Comparison of ENCODE assay signal across 8 mouse cellular contexts in genomic region chr7:126778147-126778546, GRCm38 (mm10). TPM values are rescaled to one million over a fixed set of nuclear protein-coding genes. Genes with fewer than 3 reads are reported as not detected.
DNase-seq lines count a peak whose midpoint lies in the region; ATAC-seq lines count a peak whose summit lies in the region.

No protein-coding gene starts in this region.

- H3K9me3 ChIP-seq in kidney, embryonic 16.5 days (ENCODE audit: low read length) = no peaks in the 10 kb centered on the region
- H3K9me3 ChIP-seq in embryonic facial prominence, embryonic 15.5 days (replicated peaks) = no peaks in the 10 kb centered on the region
- no peaks in the 10 kb centered on the region for H3K9me3 ChIP-seq in hindbrain, embryonic 15.5 days
- no peaks in the 10 kb centered on the region for H3K9me3 ChIP-seq in midbrain, embryonic 15.5 days

- no peaks in the 10 kb centered on the region for H3K27me3 ChIP-seq in kidney, embryonic 16.5 days (ENCODE audit: insufficient read depth, low read length)
- no peaks in the 10 kb centered on the region for H3K27me3 ChIP-seq in embryonic facial prominence, embryonic 15.5 days
- no peaks in the 10 kb centered on the region for H3K27me3 ChIP-seq in hindbrain, embryonic 15.5 days
- H3K27me3 ChIP-seq in midbrain, embryonic 15.5 days (replicated peaks) = no peaks in the 10 kb centered on the region

- peaks cover 43% of the 10 kb centered on the region for H3K4me1 ChIP-seq in kidney, embryonic 16.5 days (ENCODE audit: insufficient read depth, low read length)
- H3K4me1 ChIP-seq in embryonic facial prominence, embryonic 15.5 days = peaks cover 46% of the 10 kb centered on the region
- peaks cover 58% of the 10 kb centered on the region for H3K4me1 ChIP-seq in hindbrain, embryonic 15.5 days (replicated peaks)
- H3K4me1 ChIP-seq in midbrain, embryonic 15.5 days = peaks cover 55% of the 10 kb centered on the region

- peak overlapping the region; percentile 97 for H3K4me2 ChIP-seq in kidney, embryonic 16.5 days (replicated peaks; ENCODE audit: low read depth, low read length)
- peak overlapping the region; percentile 89; the same call in 1 of the 2 replicates for H3K4me2 ChIP-seq in embryonic facial prominence, embryonic 15.5 days (replicated peaks)
- H3K4me2 ChIP-seq in hindbrain, embryonic 15.5 days = peak overlapping the region; percentile 93
- peak overlapping the region; percentile 91 for H3K4me2 ChIP-seq in midbrain, embryonic 15.5 days

- no peak for DNase-seq in kidney, postnatal 25 days
- DNase-seq in urinary bladder, postnatal 10 days (ENCODE audit: low spot score) = no peak
- no peak for DNase-seq in embryo, embryonic 9.5 days (ENCODE audit: extremely low spot score)
- no peak for DNase-seq in adrenal gland, postnatal 4 days (ENCODE audit: low spot score in 2 of 2)

- H3K36me3 ChIP-seq in kidney, embryonic 16.5 days (ENCODE audit: insufficient read depth, low read length) = 0 out of 2 replicates have a peak, but pooled peaks cover 3% of the 10 kb centered on the region
- peaks cover 10% of the 10 kb centered on the region; the same call in 1 of the 2 replicates for H3K36me3 ChIP-seq in embryonic facial prominence, embryonic 15.5 days
- no peaks in the 10 kb centered on the region for H3K36me3 ChIP-seq in hindbrain, embryonic 15.5 days
- H3K36me3 ChIP-seq in midbrain, embryonic 15.5 days (replicated peaks) = no peaks in the 10 kb centered on the region

- WGBS in kidney, embryonic 16.5 days = 89% methylated on average over 3 of the region's 3 CpGs
- 82% methylated on average over 3 of the region's 3 CpGs for WGBS in embryonic facial prominence, embryonic 15.5 days
- 87% methylated on average over 3 of the region's 3 CpGs for WGBS in hindbrain, embryonic 15.5 days
- 82% methylated on average over 3 of the region's 3 CpGs for WGBS in midbrain, embryonic 15.5 days

- ATAC-seq in kidney, embryonic 16.5 days (ENCODE audit: low FRiP score, low TSS enrichment) = no peak
- ATAC-seq in embryonic facial prominence, embryonic 15.5 days (ENCODE audit: insufficient number of reproducible peaks, low FRiP score, low TSS enrichment, low read depth) = no peak
- ATAC-seq in hindbrain, embryonic 15.5 days (ENCODE audit: low FRiP score, low read depth) = no peak
- no peak for ATAC-seq in midbrain, embryonic 15.5 days (replicated peaks)

- no peak overlapping the region for H3K27ac ChIP-seq in kidney, embryonic 16.5 days (ENCODE audit: low read length)
- no peak overlapping the region for H3K27ac ChIP-seq in embryonic facial prominence, embryonic 15.5 days (replicated peaks)
- no peak overlapping the region for H3K27ac ChIP-seq in hindbrain, embryonic 15.5 days (replicated peaks)
- H3K27ac ChIP-seq in midbrain, embryonic 15.5 days = no peak overlapping the region

- peak overlapping the region; percentile 93; the same call in 1 of the 2 replicates for H3K9ac ChIP-seq in kidney, embryonic 16.5 days (replicated peaks; ENCODE audit: low read length)
- no peak overlapping the region for H3K9ac ChIP-seq in embryonic facial prominence, embryonic 15.5 days
- H3K9ac ChIP-seq in hindbrain, embryonic 15.5 days = peak overlapping the region; percentile 96; the same call in 1 of the 2 replicates
- H3K9ac ChIP-seq in midbrain, embryonic 15.5 days = 0 out of 2 replicates have a peak overlapping the region, but pooled peaks have one; percentile 95

- no peak overlapping the region for H3K4me3 ChIP-seq in kidney, embryonic 16.5 days (ENCODE audit: low read length)
- no peak overlapping the region for H3K4me3 ChIP-seq in embryonic facial prominence, embryonic 15.5 days (replicated peaks)
- peak overlapping the region; percentile 88; the same call in 1 of the 2 replicates for H3K4me3 ChIP-seq in hindbrain, embryonic 15.5 days
- H3K4me3 ChIP-seq in midbrain, embryonic 15.5 days = peak overlapping the region; percentile 90; the same call in 1 of the 2 replicates

RNA-seq across cellular contexts. Expression of gene Ypel3, which starts 1.4 kb away (rescaled TPM):
- polyA plus RNA-seq in kidney, embryonic 16.5 days (2015; fragmentation: Nextera tagmentation; extraction: Ambion mirVana) = 95.8 and 101 TPM in 2 replicates
- 145 and 148 TPM in 2 replicates for polyA plus RNA-seq in embryonic facial prominence, embryonic 15.5 days (2015; fragmentation: Nextera tagmentation; extraction: Ambion mirVana)
- 191 and 203 TPM in 2 replicates for polyA plus RNA-seq in hindbrain, embryonic 15.5 days (2015; fragmentation: Nextera tagmentation; extraction: Ambion mirVana)
- 201 and 224 TPM in 2 replicates for polyA plus RNA-seq in midbrain, embryonic 15.5 days (2015; fragmentation: Nextera tagmentation; extraction: Ambion mirVana)
- 100 to 1,000 TPM; 112 to 122 TPM for total RNA-seq in adrenal gland, postnatal 4 days (2021)

RNA-seq across cellular contexts. Expression of gene Tbx6, which starts 3.1 kb away (rescaled TPM):
- polyA plus RNA-seq in kidney, embryonic 16.5 days (2015; fragmentation: Nextera tagmentation; extraction: Ambion mirVana) = 0.29 and 0.78 TPM in 2 replicates
- polyA plus RNA-seq in embryonic facial prominence, embryonic 15.5 days (2015; fragmentation: Nextera tagmentation; extraction: Ambion mirVana) = 0.71 and 0.81 TPM in 2 replicates
- 0.62 and 0.75 TPM in 2 replicates for polyA plus RNA-seq in hindbrain, embryonic 15.5 days (2015; fragmentation: Nextera tagmentation; extraction: Ambion mirVana)
- 0.37 and 0.57 TPM in 2 replicates for polyA plus RNA-seq in midbrain, embryonic 15.5 days (2015; fragmentation: Nextera tagmentation; extraction: Ambion mirVana)
- total RNA-seq in adrenal gland, postnatal 4 days (2021) = under 1 TPM; 0.65 to 0.90 TPM

RNA-seq across cellular contexts. Expression of gene Gdpd3, which starts 12.0 kb away (rescaled TPM):
- polyA plus RNA-seq in kidney, embryonic 16.5 days (2015; fragmentation: Nextera tagmentation; extraction: Ambion mirVana) = 1.8 and 2.0 TPM in 2 replicates
- 11.1 and 12.4 TPM in 2 replicates for polyA plus RNA-seq in embryonic facial prominence, embryonic 15.5 days (2015; fragmentation: Nextera tagmentation; extraction: Ambion mirVana)
- polyA plus RNA-seq in hindbrain, embryonic 15.5 days (2015; fragmentation: Nextera tagmentation; extraction: Ambion mirVana) = 1.5 TPM in 2 replicates
- 2.2 and 2.3 TPM in 2 replicates for polyA plus RNA-seq in midbrain, embryonic 15.5 days (2015; fragmentation: Nextera tagmentation; extraction: Ambion mirVana)
- 1 to 10 TPM; 9.3 to 9.5 TPM for total RNA-seq in adrenal gland, postnatal 4 days (2021)

RNA-seq across cellular contexts. Expression of gene Ppp4c, which starts 14.1 kb away (rescaled TPM):
- 267 and 271 TPM in 2 replicates for polyA plus RNA-seq in kidney, embryonic 16.5 days (2015; fragmentation: Nextera tagmentation; extraction: Ambion mirVana)
- polyA plus RNA-seq in embryonic facial prominence, embryonic 15.5 days (2015; fragmentation: Nextera tagmentation; extraction: Ambion mirVana) = 232 and 234 TPM in 2 replicates
- polyA plus RNA-seq in hindbrain, embryonic 15.5 days (2015; fragmentation: Nextera tagmentation; extraction: Ambion mirVana) = 174 and 176 TPM in 2 replicates
- 191 and 192 TPM in 2 replicates for polyA plus RNA-seq in midbrain, embryonic 15.5 days (2015; fragmentation: Nextera tagmentation; extraction: Ambion mirVana)
- total RNA-seq in adrenal gland, postnatal 4 days (2021) = 100 to 1,000 TPM; 134 to 142 TPM

RNA-seq across cellular contexts. Expression of gene Mapk3, which starts 18.7 kb away (rescaled TPM):
- 77.9 and 79.5 TPM in 2 replicates for polyA plus RNA-seq in kidney, embryonic 16.5 days (2015; fragmentation: Nextera tagmentation; extraction: Ambion mirVana)
- polyA plus RNA-seq in embryonic facial prominence, embryonic 15.5 days (2015; fragmentation: Nextera tagmentation; extraction: Ambion mirVana) = 74.0 and 78.5 TPM in 2 replicates
- polyA plus RNA-seq in hindbrain, embryonic 15.5 days (2015; fragmentation: Nextera tagmentation; extraction: Ambion mirVana) = 107 and 115 TPM in 2 replicates
- polyA plus RNA-seq in midbrain, embryonic 15.5 days (2015; fragmentation: Nextera tagmentation; extraction: Ambion mirVana) = 110 and 111 TPM in 2 replicates
- total RNA-seq in adrenal gland, postnatal 4 days (2021) = 100 to 1,000 TPM; 162 to 172 TPM

Comparison
In these comparisons a context has a peak if more than half of its experiments do, and no peak if none do; other contexts are left out.
1. H3K4me3 ChIP-seq: peak in hindbrain, embryonic 15.5 days (single experiment) and midbrain, embryonic 15.5 days (single experiment); none in kidney, embryonic 16.5 days (single experiment) and embryonic facial prominence, embryonic 15.5 days (single experiment).
2. Peak in every context shown above with its lines, with median percentiles within 50 percentile points of each other: H3K4me2 ChIP-seq.